Mouse (Mus musculus): ENCODE measurements around the gene Tmem8b.

GRCm38 (mm10) chr4:43738989-43739674 lies 70.4 kb downstream of the Tmem8b start:
- TF ChIP-seq CTCF (conservative IDR thresholded peaks at IDR 0.05; ENCODE audit: insufficient read depth, insufficient read length, low read depth, low read length) (no peak), POLR2A (IDR thresholded peaks at IDR 0.05; ENCODE audit: low read depth, low read length) (no peak)

All from kidney, adult 2 months (tissue).